Mouse (Mus musculus): ENCODE measurements at regions not wholly inside any gene's neighbourhood (a gene's known extent, or its start where the extent isn't known, plus 50 kb on each side); places are given as distances from the start of the nearest gene placed in this dataset.

DNA sequence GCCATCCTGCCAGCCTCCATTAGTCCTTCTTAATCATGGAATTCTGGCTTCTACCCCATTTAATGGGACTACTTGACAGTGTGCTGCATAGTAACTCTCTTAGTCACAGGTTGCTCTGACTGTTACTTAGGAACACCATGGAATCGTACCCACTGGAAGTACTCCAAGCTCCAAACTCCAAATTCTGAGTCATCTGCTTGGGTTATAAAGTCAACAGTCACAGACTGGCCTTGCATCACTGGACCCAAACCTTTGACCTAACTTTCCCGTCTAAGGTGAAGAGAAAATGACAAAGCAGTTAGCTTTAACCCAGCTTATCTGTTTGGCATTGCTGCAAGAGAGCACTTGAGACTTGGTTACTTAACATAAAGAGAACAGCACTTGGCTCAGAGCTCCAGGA, 126.9 kb downstream of the Zfp365 start:
- 84% methylated on average over 2 of the region's 2 CpGs for WGBS
- no peak overlapping the region for H3K27ac ChIP-seq (ENCODE audit: insufficient read depth, low read depth, low read length)
- H3K4me3 ChIP-seq (ENCODE audit: insufficient read depth, low read depth, low read length), result no peak overlapping the region
- H3K4me1 ChIP-seq (ENCODE audit: control insufficient read depth, insufficient read depth, low read length), result peaks cover 3% of the 10 kb centered on the region
- TF ChIP-seq CTCF (IDR thresholded peaks at IDR 0.05; ENCODE audit: insufficient read depth, low read depth, low read length), result no peak
- no peak for TF ChIP-seq POLR2A (IDR thresholded peaks at IDR 0.05; ENCODE audit: insufficient read depth, low read depth, low read length)

DNA sequence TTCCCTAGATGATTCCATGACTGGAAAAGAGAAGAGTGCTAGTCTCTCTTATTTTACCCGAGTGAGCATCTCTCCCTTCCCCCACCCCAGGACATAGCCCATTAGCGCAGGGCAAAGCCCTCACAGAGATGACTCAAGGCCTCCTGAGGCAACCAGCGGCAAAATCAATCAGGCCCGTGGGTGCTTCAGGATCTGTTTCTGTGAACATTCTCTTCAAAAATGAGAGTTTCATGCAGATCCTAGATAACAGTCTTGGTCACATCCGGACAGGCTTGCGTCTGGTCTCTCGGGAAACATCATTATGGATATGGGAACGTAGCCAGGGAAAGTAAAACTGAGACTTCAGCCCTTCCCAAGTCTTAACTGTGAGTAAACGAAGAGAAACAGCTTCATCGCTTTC, 134.1 kb downstream of the Zfp365 start:
- WGBS, result 90% methylated on average over 10 of the region's 10 CpGs
- no peak for TF ChIP-seq CTCF (IDR thresholded peaks at IDR 0.05; ENCODE audit: insufficient read depth, low read depth, low read length)
- no peak for TF ChIP-seq POLR2A (IDR thresholded peaks at IDR 0.05; ENCODE audit: insufficient read depth, low read depth, low read length)
- H3K27ac ChIP-seq (ENCODE audit: insufficient read depth, low read depth, low read length), result no peak overlapping the region
- no peaks in the 10 kb centered on the region for H3K4me1 ChIP-seq (ENCODE audit: control insufficient read depth, insufficient read depth, low read length)
- no peak overlapping the region for H3K4me3 ChIP-seq (ENCODE audit: insufficient read depth, low read depth, low read length)

DNA sequence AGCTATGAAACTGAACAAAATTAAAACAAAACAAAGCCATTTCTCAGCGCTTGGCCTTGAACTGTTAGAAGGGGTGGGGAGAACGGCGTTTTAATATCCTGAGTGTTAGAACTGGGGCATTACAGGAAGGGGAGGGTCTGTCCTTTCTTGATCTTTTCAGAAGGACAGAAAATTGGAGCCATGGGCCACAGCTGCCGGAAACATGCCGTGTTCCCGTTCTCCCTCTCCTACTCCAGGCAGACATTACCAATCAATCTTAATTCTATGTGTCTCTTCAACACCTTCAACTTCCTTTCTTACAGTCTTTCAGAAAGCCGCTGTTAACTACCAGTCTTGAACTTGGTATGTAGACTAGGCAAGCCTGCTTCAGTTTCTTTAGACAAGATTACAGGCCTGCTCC, 134.7 kb downstream of the Zfp365 start:
- no peaks in the 10 kb centered on the region for H3K4me1 ChIP-seq (ENCODE audit: control insufficient read depth, insufficient read depth, low read length)
- no peak for TF ChIP-seq POLR2A (IDR thresholded peaks at IDR 0.05; ENCODE audit: insufficient read depth, low read depth, low read length)
- TF ChIP-seq CTCF (IDR thresholded peaks at IDR 0.05; ENCODE audit: insufficient read depth, low read depth, low read length), result no peak
- no peak overlapping the region for H3K27ac ChIP-seq (ENCODE audit: insufficient read depth, low read depth, low read length)
- 89% methylated on average over 7 of the region's 7 CpGs for WGBS
- H3K4me3 ChIP-seq (ENCODE audit: insufficient read depth, low read depth, low read length), result no peak overlapping the region

DNA sequence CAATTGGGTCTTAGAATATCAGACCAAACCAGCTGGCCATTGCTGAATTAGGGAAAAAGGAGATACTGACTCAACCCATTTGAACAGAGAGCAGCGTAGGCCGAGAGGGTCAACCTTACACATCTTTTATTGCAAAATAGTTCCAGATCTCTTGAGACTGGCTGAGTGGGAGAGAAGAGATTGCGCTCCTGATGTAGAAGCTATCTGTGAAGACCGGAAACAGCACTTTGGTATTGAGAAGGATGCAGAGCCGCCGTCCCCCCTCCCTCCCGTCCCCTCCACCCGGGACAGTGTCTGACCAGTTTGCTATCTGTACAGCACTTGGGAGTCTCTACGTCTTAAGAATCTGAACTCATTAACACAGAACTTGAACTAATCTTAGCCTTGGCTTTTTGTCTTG, 135.6 kb downstream of the Zfp365 start:
- Histone ChIP-seq H3K4me3 (ENCODE audit: insufficient read depth, low read depth, low read length) (no peak overlapping the region), H3K4me1 (ENCODE audit: control insufficient read depth, insufficient read depth, low read length) (no peaks in the 10 kb centered on the region), H3K27ac (ENCODE audit: insufficient read depth, low read depth, low read length) (no peak overlapping the region)
- no peak for TF ChIP-seq CTCF (IDR thresholded peaks at IDR 0.05; ENCODE audit: insufficient read depth, low read depth, low read length)
- no peak for TF ChIP-seq POLR2A (IDR thresholded peaks at IDR 0.05; ENCODE audit: insufficient read depth, low read depth, low read length)
- WGBS, result 90% methylated on average over 9 of the region's 9 CpGs

DNA sequence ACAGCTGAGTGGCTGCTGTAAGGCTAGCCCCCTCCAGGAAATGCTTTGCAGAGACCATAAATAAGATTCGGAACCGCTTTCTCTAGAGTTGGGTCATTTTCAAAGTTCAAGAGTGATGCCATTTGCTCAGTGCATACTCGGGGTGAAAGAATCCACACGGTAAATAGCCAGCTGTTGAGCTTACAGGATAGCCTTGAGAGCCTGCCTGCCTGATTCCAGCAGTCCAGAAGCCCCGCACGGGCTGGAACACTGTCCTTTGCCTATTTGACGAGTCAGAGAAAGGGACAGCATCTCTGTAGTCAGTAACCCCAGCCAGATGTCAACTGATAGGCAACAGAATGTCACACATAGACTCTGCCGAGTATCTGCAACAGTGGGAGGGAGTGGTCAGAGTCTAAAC, 140.7 kb downstream of the Zfp365 start:
- no peak overlapping the region for H3K4me3 ChIP-seq (ENCODE audit: insufficient read depth, low read depth, low read length)
- whole genome bisulfite sequencing, result 87% methylated on average over 8 of the region's 8 CpGs
- no peaks in the 10 kb centered on the region for H3K4me1 ChIP-seq (ENCODE audit: control insufficient read depth, insufficient read depth, low read length)
- TF ChIP-seq POLR2A (IDR thresholded peaks at IDR 0.05; ENCODE audit: insufficient read depth, low read depth, low read length), result no peak
- no peak for TF ChIP-seq CTCF (IDR thresholded peaks at IDR 0.05; ENCODE audit: insufficient read depth, low read depth, low read length)
- no peak overlapping the region for H3K27ac ChIP-seq (ENCODE audit: insufficient read depth, low read depth, low read length)

DNA sequence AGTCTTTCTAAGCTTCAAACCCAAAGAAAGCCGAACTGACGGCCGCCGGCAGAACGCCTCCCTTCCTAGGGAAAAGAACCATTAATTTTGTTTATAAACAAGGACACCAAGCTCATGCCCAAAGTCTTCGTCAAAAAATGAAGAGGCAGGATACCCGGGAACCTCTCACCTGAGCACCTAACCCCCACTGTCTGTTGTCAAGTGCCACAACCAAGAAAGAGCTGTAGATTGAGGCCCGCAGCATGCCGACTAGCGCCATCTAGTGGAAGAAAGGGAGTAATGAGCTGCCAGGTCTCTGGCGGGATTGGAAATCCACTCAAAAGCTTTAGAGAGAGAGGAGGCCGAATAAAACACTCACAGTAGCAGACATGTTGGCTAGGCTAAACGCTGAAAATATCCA, 146.4 kb downstream of the Zfp365 start:
- 38% methylated on average over 13 of the region's 13 CpGs for WGBS
- H3K27ac ChIP-seq (ENCODE audit: insufficient read depth, low read depth, low read length), result no peak overlapping the region
- no peak overlapping the region for H3K4me3 ChIP-seq (ENCODE audit: insufficient read depth, low read depth, low read length)
- TF ChIP-seq CTCF (IDR thresholded peaks at IDR 0.05; ENCODE audit: insufficient read depth, low read depth, low read length), result peak; percentile 52; the same call in 1 of the 2 replicates
- no peak for TF ChIP-seq POLR2A (IDR thresholded peaks at IDR 0.05; ENCODE audit: insufficient read depth, low read depth, low read length)
- H3K4me1 ChIP-seq (ENCODE audit: control insufficient read depth, insufficient read depth, low read length), result no peaks in the 10 kb centered on the region

DNA sequence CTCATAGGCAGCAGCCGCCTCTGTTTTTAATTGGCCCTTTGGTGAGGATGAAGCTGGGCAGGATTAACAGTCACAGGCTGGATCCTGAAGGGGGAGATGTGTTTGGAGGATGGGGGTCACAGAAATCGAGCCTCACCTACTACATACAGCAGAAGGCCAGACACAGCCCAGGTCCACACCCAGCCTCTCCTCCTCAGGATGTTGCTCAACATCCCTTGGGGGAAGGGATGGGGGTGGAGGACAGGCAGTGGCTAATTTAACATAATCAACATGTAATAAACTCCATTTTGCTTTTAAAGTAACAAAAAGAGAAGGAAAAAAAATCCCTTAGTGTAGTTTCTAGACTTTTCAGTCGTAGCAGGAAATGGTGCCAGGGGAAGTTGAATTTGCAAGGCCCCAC, 152.0 kb downstream of the Zfp365 start:
- Histone ChIP-seq H3K27ac (ENCODE audit: insufficient read depth, low read depth, low read length) (no peak overlapping the region), H3K4me1 (ENCODE audit: control insufficient read depth, insufficient read depth, low read length) (peaks cover 5% of the 10 kb centered on the region), H3K4me3 (ENCODE audit: insufficient read depth, low read depth, low read length) (no peak overlapping the region)
- 64% methylated on average over 3 of the region's 3 CpGs for WGBS
- TF ChIP-seq POLR2A (IDR thresholded peaks at IDR 0.05; ENCODE audit: insufficient read depth, low read depth, low read length), result no peak
- no peak for TF ChIP-seq CTCF (IDR thresholded peaks at IDR 0.05; ENCODE audit: insufficient read depth, low read depth, low read length)

DNA sequence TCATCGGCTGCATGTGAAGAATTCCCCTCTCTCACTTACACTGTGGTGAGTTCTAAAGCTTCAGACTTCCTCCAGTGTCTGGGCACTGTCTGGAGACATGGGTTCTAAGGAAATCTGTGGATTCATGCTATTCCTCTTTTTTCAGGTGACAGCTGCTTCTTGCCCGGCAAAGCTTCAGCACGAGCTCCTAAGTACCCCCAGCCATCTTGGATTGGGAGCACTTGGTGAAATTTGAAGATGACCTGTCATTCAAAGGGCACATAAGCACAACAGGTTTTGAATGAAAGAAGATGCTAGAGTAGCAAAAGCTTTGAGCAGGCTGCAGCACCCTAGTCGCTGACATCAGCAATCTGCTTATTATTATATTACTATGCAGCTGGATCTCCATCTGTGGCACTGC, 164.3 kb downstream of the Zfp365 start:
- TF ChIP-seq CTCF (IDR thresholded peaks at IDR 0.05; ENCODE audit: insufficient read depth, low read depth, low read length), result no peak
- no peak for TF ChIP-seq POLR2A (IDR thresholded peaks at IDR 0.05; ENCODE audit: insufficient read depth, low read depth, low read length)
- Histone ChIP-seq H3K4me3 (ENCODE audit: insufficient read depth, low read depth, low read length) (no peak overlapping the region), H3K27ac (ENCODE audit: insufficient read depth, low read depth, low read length) (no peak overlapping the region), H3K4me1 (ENCODE audit: control insufficient read depth, insufficient read depth, low read length) (no peaks in the 10 kb centered on the region)
- 84% methylated on average over 4 of the region's 4 CpGs for WGBS

DNA sequence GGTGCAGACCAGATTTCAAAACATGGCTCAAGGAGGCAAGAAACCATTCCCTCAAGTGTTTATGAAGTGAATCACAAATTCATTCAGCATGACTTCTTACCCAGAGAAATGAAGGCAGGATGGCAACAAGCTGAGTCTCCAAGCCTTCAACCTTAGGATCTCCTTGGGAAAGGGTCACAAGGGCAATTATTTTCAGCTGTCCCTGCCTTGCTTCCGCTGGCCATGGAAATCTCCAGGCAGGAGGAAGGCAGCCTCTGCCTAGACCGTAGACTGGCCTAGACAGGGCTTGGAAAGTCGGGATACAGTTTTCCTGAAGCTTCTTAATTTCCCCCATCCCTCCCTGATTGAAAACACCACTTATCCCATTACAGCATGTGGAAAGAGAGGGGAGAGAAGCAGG, 165.0 kb downstream of the Zfp365 start:
- no peaks in the 10 kb centered on the region for H3K4me1 ChIP-seq (ENCODE audit: control insufficient read depth, insufficient read depth, low read length)
- TF ChIP-seq POLR2A (IDR thresholded peaks at IDR 0.05; ENCODE audit: insufficient read depth, low read depth, low read length), result no peak
- TF ChIP-seq CTCF (IDR thresholded peaks at IDR 0.05; ENCODE audit: insufficient read depth, low read depth, low read length), result no peak
- WGBS, result 77% methylated on average over 3 of the region's 3 CpGs

DNA sequence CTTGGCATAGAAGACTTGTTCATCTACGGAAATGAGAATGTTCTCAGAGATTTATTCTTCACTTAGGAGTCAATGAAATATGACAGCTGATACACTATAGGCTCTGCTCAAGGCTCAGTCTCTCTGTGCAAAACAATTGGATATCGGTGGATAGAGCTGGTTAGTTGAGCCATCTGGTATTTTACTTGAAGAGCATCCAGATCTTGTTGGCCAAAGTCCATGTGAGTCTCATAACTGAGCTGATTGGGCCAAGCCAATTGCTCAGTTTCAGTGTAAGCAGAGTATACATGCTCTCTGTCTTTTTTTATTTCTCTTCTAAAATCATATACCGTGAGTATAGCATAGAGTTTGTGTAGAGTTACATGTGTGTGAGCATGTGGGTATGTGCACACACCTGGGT, 166.3 kb downstream of the Zfp365 start:
- Histone ChIP-seq H3K27ac (ENCODE audit: insufficient read depth, low read depth, low read length) (no peak overlapping the region), H3K4me1 (ENCODE audit: control insufficient read depth, insufficient read depth, low read length) (no peaks in the 10 kb centered on the region), H3K4me3 (ENCODE audit: insufficient read depth, low read depth, low read length) (no peak overlapping the region)
- TF ChIP-seq POLR2A (IDR thresholded peaks at IDR 0.05; ENCODE audit: insufficient read depth, low read depth, low read length), result no peak
- no peak for TF ChIP-seq CTCF (IDR thresholded peaks at IDR 0.05; ENCODE audit: insufficient read depth, low read depth, low read length)
- WGBS, result 80% methylated on average over 3 of the region's 3 CpGs

More for the DNA sequence above, 165.0 kb downstream of the Zfp365 start:
- H3K27ac ChIP-seq (ENCODE audit: insufficient read depth, low read depth, low read length), result no peak overlapping the region
- H3K4me3 ChIP-seq (ENCODE audit: insufficient read depth, low read depth, low read length), result no peak overlapping the region

Measured in olfactory bulb, adult 2 months (tissue).